Mouse (Mus musculus): Measurements from ENCODE around the gene Snx20. TPM values are rescaled to one million over a fixed set of nuclear protein-coding genes. Genes with fewer than 3 reads are reported as not detected.

Gene Snx20
- 1.1 and 1.2 TPM in 2 replicates for polyA plus RNA-seq (2016; fragmentation: Nextera tagmentation; extraction: Ambion mirVana)

DNA sequence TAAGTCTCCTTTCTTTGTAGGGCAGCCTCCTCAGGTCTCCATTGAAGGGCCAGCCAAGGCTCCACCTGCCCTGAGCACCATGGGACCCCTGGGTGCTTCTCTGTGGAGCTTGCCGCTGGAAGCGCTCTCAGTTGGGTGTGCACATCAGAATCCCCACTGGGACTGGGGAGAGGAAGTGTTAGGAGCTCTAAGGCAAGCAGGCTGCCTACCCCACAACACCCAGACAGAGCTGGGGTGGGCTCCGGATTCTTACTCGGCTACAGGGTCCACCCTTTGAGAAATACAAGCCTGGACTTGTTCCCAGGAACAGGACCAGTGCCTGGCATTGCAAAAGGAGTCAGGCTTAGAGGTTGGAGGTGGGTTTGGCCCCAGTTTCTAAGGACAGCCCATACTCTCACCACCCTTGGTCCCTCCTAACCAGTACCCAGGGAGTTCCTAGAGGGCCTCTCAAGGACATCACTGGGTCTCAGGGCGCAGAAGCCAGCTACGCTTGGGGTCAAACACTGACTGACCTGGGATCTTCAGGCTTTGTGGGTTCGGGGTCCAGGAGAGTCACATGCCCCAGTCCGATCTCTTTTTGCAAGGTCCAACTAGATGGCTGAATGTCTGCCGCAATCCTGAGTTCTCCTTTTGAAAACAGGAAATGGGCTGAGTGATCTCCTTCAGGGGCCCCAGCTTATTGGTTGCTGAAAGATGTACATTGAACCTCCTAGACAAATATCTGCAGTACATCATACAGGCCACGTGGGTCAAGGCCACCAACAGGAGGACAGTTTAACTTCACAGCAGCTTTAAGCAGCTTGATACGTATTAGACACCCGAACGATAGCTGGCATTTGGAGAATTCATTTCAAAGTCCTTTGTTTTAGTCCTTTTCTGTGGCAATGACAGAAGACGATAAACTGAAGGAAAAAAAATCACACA is at the start of gene Snx20:
Snx20 (minus strand) TSS at position 655 of the 924 bp plus-strand sequence.
- ATAC-seq (ENCODE audit: insufficient number of reproducible peaks, low FRiP score), result no peak
- no peak within 1 kb of the TSS for H3K9ac ChIP-seq
- no peak within 1 kb of the TSS for H3K4me3 ChIP-seq
- H3K4me1 ChIP-seq (replicated peaks), result no peaks in the 10 kb centered on the region
- no peaks in the 10 kb centered on the region for H3K9me3 ChIP-seq (replicated peaks)
- 70% methylated on average over 14 of the region's 14 CpGs for WGBS
- 0 out of 2 replicates have a peak, but pooled peaks cover 5% of the 10 kb centered on the region for H3K27me3 ChIP-seq (replicated peaks)
- no peaks in the 10 kb centered on the region for H3K36me3 ChIP-seq
- H3K4me2 ChIP-seq, result no peak within 1 kb of the TSS
- no peak within 1 kb of the TSS for H3K27ac ChIP-seq (ENCODE audit: poor library complexity, severe bottlenecking)

DNA sequence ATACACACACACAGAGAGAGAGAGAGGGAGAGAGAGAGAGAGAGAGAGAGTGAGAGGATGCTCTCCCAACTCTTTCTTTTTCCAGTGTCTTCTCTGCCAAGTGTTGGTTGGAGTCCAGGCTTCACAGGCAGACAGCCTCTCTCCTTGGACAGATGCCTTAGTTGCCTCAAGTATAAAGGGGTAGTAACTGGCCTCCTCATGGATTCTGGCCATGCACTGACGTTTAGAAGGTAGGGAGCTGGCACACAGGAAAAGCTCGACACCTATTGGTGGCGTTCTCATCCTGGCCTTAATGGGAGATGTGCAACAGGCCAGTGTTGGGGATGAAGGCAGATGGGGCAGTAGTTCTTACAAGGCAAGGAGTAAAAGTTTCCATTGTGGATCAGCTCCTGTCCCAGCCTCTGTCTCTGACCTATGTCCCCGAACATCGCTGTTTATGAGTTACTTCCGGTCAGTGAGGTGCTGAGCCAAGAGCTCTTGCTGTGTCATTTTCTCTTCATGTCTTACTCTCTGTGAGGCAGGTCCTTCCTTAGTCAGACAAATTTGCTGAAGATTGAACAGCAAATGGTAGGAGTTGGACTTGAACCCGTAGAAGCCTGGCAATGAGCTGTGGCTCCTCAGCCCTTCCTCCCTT is 47.8 kb upstream of the Snx20 start:
- 85% methylated on average over 7 of the region's 7 CpGs for WGBS
- H3K27ac ChIP-seq (ENCODE audit: poor library complexity, severe bottlenecking), result no peak overlapping the region
- ATAC-seq (ENCODE audit: insufficient number of reproducible peaks, low FRiP score), result no peak

GRCm38 (mm10) chr8:88681046-88681445 is 45.1 kb upstream of the Snx20 start:
- WGBS, result 81% methylated on average over 8 of the region's 8 CpGs

More for the DNA sequence above, 47.8 kb upstream of the Snx20 start:
- no peak overlapping the region for H3K4me2 ChIP-seq
- H3K27me3 ChIP-seq (replicated peaks), result no peaks in the 10 kb centered on the region
- no peaks in the 10 kb centered on the region for H3K36me3 ChIP-seq
- no peak overlapping the region for H3K4me3 ChIP-seq
- H3K9ac ChIP-seq, result no peak overlapping the region
- peaks cover 4% of the 10 kb centered on the region; the same call in 1 of the 2 replicates for H3K9me3 ChIP-seq (replicated peaks)
- no peaks in the 10 kb centered on the region for H3K4me1 ChIP-seq (replicated peaks)

GRCm38 (mm10) chr8:88680566-88680965 is 44.6 kb upstream of the Snx20 start:
- H3K4me3 ChIP-seq, result no peak overlapping the region
- WGBS, result 83% methylated on average over 2 of the region's 2 CpGs
- H3K9ac ChIP-seq, result no peak overlapping the region
- H3K4me2 ChIP-seq, result no peak overlapping the region
- no peak overlapping the region for H3K27ac ChIP-seq (ENCODE audit: poor library complexity, severe bottlenecking)
- H3K4me1 ChIP-seq (replicated peaks), result no peaks in the 10 kb centered on the region
- H3K9me3 ChIP-seq (replicated peaks), result peaks cover 4% of the 10 kb centered on the region; the same call in 1 of the 2 replicates
- H3K36me3 ChIP-seq, result no peaks in the 10 kb centered on the region
- no peaks in the 10 kb centered on the region for H3K27me3 ChIP-seq (replicated peaks)
- no peak for ATAC-seq (ENCODE audit: insufficient number of reproducible peaks, low FRiP score)

More at GRCm38 (mm10) chr8:88681046-88681445, 45.1 kb upstream of the Snx20 start:
- no peaks in the 10 kb centered on the region for H3K27me3 ChIP-seq (replicated peaks)
- no peaks in the 10 kb centered on the region for H3K36me3 ChIP-seq
- H3K9me3 ChIP-seq (replicated peaks), result peaks cover 4% of the 10 kb centered on the region; the same call in 1 of the 2 replicates
- H3K4me1 ChIP-seq (replicated peaks), result no peaks in the 10 kb centered on the region
- no peak overlapping the region for H3K4me3 ChIP-seq
- ATAC-seq (ENCODE audit: insufficient number of reproducible peaks, low FRiP score), result no peak
- no peak overlapping the region for H3K4me2 ChIP-seq
- H3K9ac ChIP-seq, result no peak overlapping the region
- H3K27ac ChIP-seq (ENCODE audit: poor library complexity, severe bottlenecking), result no peak overlapping the region

- 80% methylated on average over 8 of the region's 8 CpGs for WGBS
- H3K9ac ChIP-seq, result no peak overlapping the region
- peaks cover 6% of the 10 kb centered on the region; the same call in 1 of the 2 replicates for H3K27me3 ChIP-seq (replicated peaks)
- H3K4me1 ChIP-seq (replicated peaks), result no peaks in the 10 kb centered on the region
- ATAC-seq (ENCODE audit: insufficient number of reproducible peaks, low FRiP score), result no peak
- no peak overlapping the region for H3K4me3 ChIP-seq
- H3K27ac ChIP-seq (ENCODE audit: poor library complexity, severe bottlenecking), result no peak overlapping the region
- H3K9me3 ChIP-seq (replicated peaks), result peaks cover 4% of the 10 kb centered on the region; the same call in 1 of the 2 replicates
- no peaks in the 10 kb centered on the region for H3K36me3 ChIP-seq
- H3K4me2 ChIP-seq, result no peak overlapping the region
These were observed 41.1 kb upstream of the Snx20 start for GRCm38 (mm10) chr8:88677071-88677470.

DNA sequence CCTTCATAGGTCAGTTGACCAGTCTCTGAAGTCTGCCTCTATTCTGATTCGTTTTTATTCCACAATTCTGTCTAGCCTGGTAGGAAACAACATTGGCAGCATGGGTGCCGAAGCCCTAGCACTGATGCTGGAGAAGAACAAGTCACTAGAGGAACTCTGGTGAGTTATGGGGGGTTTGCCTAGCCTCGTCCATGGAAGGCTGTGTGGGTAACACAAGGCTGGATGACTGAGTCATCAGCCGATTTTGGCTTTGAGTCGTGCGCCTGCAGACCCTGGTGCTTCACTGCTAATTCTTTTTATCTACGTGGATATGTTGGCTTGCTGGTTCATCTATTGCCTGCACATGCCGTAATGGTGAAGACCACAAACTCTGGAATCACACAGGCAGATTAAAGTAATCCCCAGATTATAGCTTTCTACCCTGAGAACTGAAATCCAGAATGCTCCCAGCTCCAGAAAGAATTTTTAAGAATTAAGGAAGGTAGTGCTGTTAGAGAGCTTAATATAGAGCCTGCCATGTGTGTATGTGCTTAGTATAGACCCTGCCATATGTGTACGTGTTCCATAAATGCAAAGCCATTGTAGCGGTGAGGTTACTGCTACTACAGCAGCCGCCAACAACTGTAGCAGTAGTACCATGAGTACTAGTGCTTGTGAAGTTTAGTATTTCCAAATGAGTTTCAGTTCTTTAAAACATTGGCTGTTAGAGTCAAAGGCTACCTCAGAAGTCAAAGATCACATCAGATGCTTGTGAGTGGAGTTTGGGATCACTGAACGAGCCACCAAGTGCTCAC is 39.6 kb upstream of the Snx20 start:
- 81% methylated on average over 12 of the region's 12 CpGs for WGBS
- no peak overlapping the region for H3K9ac ChIP-seq
- H3K4me2 ChIP-seq, result no peak overlapping the region
- no peaks in the 10 kb centered on the region for H3K36me3 ChIP-seq
- peaks cover 4% of the 10 kb centered on the region; the same call in 1 of the 2 replicates for H3K9me3 ChIP-seq (replicated peaks)
- no peak for ATAC-seq (ENCODE audit: insufficient number of reproducible peaks, low FRiP score)
- no peak overlapping the region for H3K27ac ChIP-seq (ENCODE audit: poor library complexity, severe bottlenecking)
- H3K27me3 ChIP-seq (replicated peaks), result peaks cover 6% of the 10 kb centered on the region; the same call in 1 of the 2 replicates
- no peaks in the 10 kb centered on the region for H3K4me1 ChIP-seq (replicated peaks)
- H3K4me3 ChIP-seq, result no peak overlapping the region

- Histone ChIP-seq H3K4me3 (no peak overlapping the region), H3K4me1 (replicated peaks) (no peaks in the 10 kb centered on the region), H3K36me3 (no peaks in the 10 kb centered on the region), H3K9ac (no peak overlapping the region), H3K27ac (ENCODE audit: poor library complexity, severe bottlenecking) (no peak overlapping the region), H3K9me3 (replicated peaks) (no peaks in the 10 kb centered on the region), H3K4me2 (no peak overlapping the region), H3K27me3 (replicated peaks) (peaks cover 7% of the 10 kb centered on the region; the same call in 1 of the 2 replicates)
- 81% methylated on average over 5 of the region's 5 CpGs for WGBS
- ATAC-seq (ENCODE audit: insufficient number of reproducible peaks, low FRiP score), result no peak
These were observed 37.9 kb upstream of the Snx20 start for GRCm38 (mm10) chr8:88673859-88674258.

GRCm38 (mm10) chr8:88671575-88671974 is 35.6 kb upstream of the Snx20 start:
- H3K4me3 ChIP-seq, result no peak overlapping the region
- H3K9ac ChIP-seq, result no peak overlapping the region
- peaks cover 18% of the 10 kb centered on the region; the same call in 1 of the 2 replicates for H3K27me3 ChIP-seq (replicated peaks)
- H3K4me2 ChIP-seq, result no peak overlapping the region
- no peaks in the 10 kb centered on the region for H3K9me3 ChIP-seq (replicated peaks)
- no peaks in the 10 kb centered on the region for H3K4me1 ChIP-seq (replicated peaks)
- no peak overlapping the region for H3K27ac ChIP-seq (ENCODE audit: poor library complexity, severe bottlenecking)
- WGBS, result 81% methylated on average over 10 of the region's 10 CpGs
- ATAC-seq (ENCODE audit: insufficient number of reproducible peaks, low FRiP score), result no peak
- no peaks in the 10 kb centered on the region for H3K36me3 ChIP-seq

GRCm38 (mm10) chr8:88670782-88671181 is 34.9 kb upstream of the Snx20 start:
- no peaks in the 10 kb centered on the region for H3K4me1 ChIP-seq (replicated peaks)
- no peak for ATAC-seq (ENCODE audit: insufficient number of reproducible peaks, low FRiP score)
- H3K9me3 ChIP-seq (replicated peaks), result no peaks in the 10 kb centered on the region
- 76% methylated on average over 6 of the region's 6 CpGs for WGBS
- H3K27me3 ChIP-seq (replicated peaks), result peaks cover 18% of the 10 kb centered on the region; the same call in 1 of the 2 replicates
- H3K9ac ChIP-seq, result no peak overlapping the region
- H3K27ac ChIP-seq (ENCODE audit: poor library complexity, severe bottlenecking), result no peak overlapping the region
- no peak overlapping the region for H3K4me3 ChIP-seq
- no peaks in the 10 kb centered on the region for H3K36me3 ChIP-seq
- no peak overlapping the region for H3K4me2 ChIP-seq

DNA sequence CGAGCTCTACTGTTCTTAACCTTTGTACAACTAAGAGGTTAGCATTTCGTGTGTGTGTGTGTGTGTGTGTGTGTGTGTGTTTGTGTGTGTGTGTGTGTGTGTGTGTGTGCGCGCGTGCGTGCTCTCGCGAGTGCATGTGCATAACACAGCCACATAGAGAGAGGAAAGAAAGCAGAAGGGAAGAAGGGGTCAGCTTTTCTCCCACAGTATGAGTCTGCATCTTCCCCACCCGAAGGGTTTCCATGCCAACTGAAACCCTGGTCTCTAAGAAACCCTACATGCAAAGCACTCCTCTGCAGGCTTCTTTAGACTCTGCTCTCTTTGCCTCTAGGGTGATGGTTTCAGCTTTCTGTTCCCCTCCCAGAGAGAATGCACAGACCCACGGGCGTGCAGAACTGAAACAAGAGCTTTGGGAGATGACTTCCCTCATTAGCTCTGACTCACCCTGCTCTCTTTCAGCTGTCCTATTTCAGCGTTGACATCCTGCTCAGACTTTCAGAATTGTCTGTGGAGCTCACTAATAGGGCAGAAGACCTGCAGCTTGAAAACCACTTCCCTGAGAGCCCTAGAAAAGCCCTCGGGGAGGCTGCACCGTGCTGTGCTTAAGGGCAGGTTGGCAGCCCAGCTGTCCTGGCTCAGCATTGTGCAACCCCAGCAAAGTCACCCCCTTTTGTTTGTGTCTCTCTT is 32.6 kb upstream of the Snx20 start:
- 70% methylated on average over 14 of the region's 14 CpGs for WGBS
- Histone ChIP-seq H3K4me3 (no peak overlapping the region), H3K9me3 (replicated peaks) (no peaks in the 10 kb centered on the region), H3K36me3 (no peaks in the 10 kb centered on the region), H3K27me3 (replicated peaks) (peaks cover 30% of the 10 kb centered on the region), H3K9ac (no peak overlapping the region), H3K27ac (ENCODE audit: poor library complexity, severe bottlenecking) (no peak overlapping the region), H3K4me1 (replicated peaks) (no peaks in the 10 kb centered on the region), H3K4me2 (no peak overlapping the region)
- no peak for ATAC-seq (ENCODE audit: insufficient number of reproducible peaks, low FRiP score)
